Mouse (Mus musculus) E14TG2a.4 (cell line): ENCODE data around the gene Dennd4a.

ENCODE experiments used
- CTCF ChIP-seq: conservative IDR thresholded peaks from 2 replicates; pipeline ENCODE4 v1.5.1; 2014; ENCODE audit warnings: low read length
- NANOG ChIP-seq: IDR thresholded peaks from 2 replicates; pipeline ENCODE4 v1.6.1; 2014; ENCODE audit warnings: borderline replicate concordance, low read length, mixed read lengths
- POU5F1 ChIP-seq: IDR thresholded peaks from 2 replicates; pipeline ENCODE4 v1.6.1; 2014; ENCODE audit warnings: low read length, borderline replicate concordance

DNA sequence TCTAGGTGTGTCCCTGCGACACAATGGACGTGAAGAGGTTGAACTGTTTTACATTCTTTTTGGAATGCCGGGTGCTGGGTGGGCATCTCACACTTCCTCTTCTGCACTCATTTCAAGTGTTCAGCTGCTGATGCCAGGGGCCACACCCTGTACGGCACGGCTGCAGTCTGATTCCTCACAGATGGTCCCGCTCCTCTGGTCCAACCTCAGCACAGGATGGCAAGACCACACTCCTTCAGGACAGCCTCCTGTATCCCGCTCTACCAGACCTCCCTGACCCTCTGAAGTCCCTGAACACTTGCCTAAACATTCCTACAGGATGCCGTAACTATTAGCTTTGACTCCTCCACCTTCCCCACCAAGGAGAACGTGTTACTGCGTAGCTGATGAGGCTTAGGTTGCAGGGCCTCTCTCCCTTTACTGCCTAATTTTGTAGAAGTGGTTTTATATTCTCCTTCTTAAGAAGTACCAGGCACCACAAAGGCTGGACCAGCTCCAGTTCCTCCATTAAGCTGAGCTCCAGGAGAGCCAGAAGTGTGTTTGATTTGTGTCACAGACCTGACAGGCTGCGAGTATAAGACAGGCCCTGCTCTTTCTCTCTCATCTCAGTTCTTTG lies 129.7 kb downstream of the Dennd4a start:
- TF ChIP-seq CTCF (no peak), NANOG (no peak), POU5F1 (no peak)
